Mouse (Mus musculus) c-Kit-positive CD71-negative TER-119-negative erythroid progenitor cells, embryonic 14.5 days (primary cell): ENCODE data around the gene Gm17349.

Source experiments
- DNase-seq: peaks from one replicate; pipeline ENCODE4 v3.0.0-alpha.2; 2013; ENCODE audit warnings: low read depth

Gm17349 gene

GRCm38 (mm10) chr15:99661121-99661830 is 44.0 kb downstream of the Gm17349 start:
- DNase-seq, result no peak

DNA sequence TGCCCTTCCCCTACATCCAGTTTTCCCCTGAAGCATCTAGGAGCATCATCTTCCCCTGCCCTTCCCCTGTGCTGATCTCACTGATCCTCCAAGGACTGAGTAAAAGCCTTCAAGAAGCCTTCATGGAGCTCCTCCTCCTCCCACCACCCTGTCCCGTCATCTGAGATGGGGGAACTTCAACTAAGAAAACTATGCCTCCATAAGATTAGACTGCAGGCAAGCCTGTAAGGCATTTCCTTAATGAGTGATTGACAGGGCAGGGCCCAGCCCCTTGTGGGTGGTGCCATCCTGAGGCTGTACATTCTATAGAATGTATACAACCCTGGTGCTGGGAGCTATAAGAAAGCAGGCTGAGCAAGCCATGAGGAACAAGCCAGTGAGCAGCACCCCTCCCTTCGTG is 46.9 kb downstream of the Gm17349 start:
- DNase-seq, result no peak

GRCm38 (mm10) chr15:99655956-99656355 is 49.3 kb downstream of the Gm17349 start:
- no peak for DNase-seq

- DNase-seq, result no peak
These were observed 51.4 kb downstream of the Gm17349 start for GRCm38 (mm10) chr15:99653876-99654275.

DNA sequence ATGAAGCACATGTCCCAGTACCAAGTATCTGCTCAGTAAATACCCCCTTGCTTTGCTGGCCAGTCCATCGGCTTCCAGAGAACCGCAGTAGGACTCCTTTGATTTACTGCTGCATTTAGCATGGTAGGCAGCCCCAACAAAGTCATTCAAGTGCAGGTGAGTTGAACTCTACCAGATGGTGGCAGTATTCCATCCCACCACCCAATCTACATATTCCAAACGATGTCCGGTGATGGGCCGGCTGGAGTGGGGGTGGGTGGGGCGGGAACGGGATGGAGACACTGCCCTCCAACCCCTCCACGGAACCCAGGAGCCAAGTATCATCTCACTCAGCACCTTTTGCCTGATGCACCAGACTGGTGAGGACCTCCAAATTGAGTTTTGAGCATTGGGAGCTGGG is 52.0 kb downstream of the Gm17349 start:
- DNase-seq, result no peak
